Mouse (Mus musculus): Measurements from ENCODE around the gene Csrnp3. TPM values are rescaled to one million over a fixed set of nuclear protein-coding genes. Genes with fewer than 3 reads are reported as not detected.
"Not testable (repeated sequence)": the region's sequence is repeated elsewhere in the genome, so short reads cannot be mapped to it uniquely, and the experiment has no call there.

Gene Csrnp3
- total RNA-seq, 2 experiments from 2014 or later = 87.5 to 89.2 TPM

DNA sequence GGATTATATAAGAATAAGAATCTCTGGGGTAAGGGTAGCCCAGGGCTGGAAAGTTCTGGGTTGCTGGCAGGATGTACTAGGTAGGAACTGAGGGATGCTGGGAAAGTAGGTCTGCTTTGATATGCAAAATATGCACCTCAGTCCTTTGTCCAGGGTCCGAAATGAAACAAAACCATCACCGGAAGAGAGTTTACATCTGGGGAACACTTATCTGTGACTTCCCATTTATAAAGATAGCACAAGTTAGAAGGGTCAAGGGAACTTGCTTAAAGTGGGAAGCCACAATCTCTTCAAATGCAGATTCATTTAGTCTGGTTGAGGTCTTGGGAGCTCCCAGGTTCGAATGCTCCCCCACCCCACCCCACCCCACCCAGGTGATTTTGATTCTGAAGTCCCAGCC lies 4.0 kb upstream of the Csrnp3 start:
- intact Hi-C loops (cut with DNase I) = no loop called here
- Histone ChIP-seq H3K4me3 (no peak overlapping the region), H3K27ac (no peak overlapping the region)
- DNase-seq (ENCODE audit: extremely low spot score in 1 of 2, low spot score in 2 of 2) = no peak
- TF ChIP-seq CTCF (IDR thresholded peaks at IDR 0.05) = no peak

DNA sequence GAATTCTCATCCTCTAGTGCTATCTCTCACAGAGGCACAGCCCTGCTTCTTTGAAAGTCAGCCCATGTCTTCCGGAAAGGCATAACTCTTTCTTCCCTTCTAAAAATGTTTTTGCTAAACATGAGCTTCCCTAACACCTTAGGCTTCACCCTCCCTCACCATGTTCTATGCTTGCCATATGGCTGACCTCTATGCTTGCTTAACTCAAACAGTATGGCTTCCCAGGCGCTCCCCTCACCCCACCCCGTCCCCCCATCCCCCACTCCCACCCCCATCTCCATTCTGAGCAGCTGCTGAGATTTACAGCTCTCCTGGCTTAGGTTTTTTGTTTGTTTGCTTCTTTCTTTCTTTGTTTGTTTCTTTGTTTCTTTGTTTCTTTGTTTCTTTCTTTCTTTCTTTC lies 3.2 kb upstream of the Csrnp3 start:
- intact Hi-C loops (cut with DNase I) = no loop called here
- no peak for DNase-seq (ENCODE audit: extremely low spot score in 1 of 2, low spot score in 2 of 2)
- no peak overlapping the region for H3K27ac ChIP-seq
- no peak for TF ChIP-seq CTCF (IDR thresholded peaks at IDR 0.05)
- H3K4me3 ChIP-seq = no peak overlapping the region

DNA sequence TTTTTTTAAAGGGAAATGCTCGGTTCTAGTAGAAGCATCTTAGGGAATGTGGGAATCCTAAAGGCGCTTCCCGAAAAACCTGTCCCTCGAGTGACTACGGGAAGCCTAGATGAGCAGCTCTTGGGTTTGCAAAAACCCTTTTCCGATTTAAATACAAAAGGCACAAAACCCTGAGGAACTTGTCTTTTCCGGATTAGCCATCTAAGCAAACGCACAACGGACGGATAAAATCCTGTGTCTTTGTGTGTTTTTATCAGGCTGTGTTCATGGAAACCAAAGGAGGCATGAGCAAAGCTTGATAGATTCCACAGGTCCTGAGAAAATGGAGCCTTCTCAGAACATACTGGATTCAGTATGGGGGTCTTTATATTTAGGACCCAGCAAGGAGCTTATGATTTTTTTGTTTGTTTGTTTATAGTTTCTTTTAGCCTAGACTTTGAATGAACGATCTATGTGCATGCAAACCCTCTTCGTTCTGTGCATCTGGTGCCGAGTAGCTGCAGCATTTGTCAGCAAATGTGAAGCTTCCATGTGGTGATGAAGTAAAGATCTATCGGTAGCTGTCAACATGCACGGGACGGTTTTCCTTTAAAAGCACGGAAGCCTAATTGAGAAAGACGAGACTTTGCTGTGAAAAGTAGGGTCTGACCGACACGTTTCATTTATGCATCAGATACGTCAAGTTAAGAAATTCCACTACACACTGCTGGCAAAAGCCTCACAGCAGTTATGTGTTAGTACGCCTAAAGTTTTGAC lies 611 bp downstream of the Csrnp3 start:
- H3K4me3 ChIP-seq = peak overlapping the region; percentile 57
- DNase-seq (ENCODE audit: extremely low spot score in 1 of 2, low spot score in 2 of 2) = no peak
- no peak for TF ChIP-seq CTCF (IDR thresholded peaks at IDR 0.05)
- intact Hi-C loops (cut with DNase I) = loop anchor here (1.0 to 5.0 kb wide), 3 partner anchors 54 to 106 kb away; no protein-coding TSS in a partner anchor
- peak overlapping the region; percentile 83 for H3K27ac ChIP-seq

DNA sequence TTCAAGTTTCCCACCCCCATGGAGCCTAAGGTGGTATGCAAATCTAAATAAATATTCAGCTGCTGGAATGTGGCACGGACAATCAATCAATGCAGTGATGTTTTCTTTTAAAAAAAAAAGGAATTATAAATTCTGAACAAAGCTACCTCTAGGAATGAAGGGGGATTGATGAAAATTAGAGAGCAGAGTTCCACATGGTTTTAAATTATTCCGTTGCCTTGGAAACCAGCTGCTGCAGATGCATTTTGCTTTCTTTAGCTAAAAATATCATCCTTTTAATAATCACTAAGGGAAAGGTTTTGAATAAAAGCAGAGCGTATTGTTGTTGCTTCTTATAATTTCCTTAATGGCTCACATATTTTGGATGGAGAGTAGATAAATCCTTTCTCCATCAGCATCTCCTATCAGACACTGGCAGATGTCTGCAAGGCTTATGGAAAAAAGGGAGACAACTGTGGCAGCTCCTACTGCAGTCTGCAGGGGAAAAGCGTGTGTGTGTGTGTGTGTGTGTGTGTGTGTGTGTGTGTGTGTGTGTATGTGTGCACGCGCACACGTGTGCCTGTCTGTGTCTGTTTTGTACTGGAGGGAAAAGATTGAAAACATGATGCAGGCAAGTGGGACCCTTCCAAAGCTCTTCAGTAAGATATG lies 2.0 kb downstream of the Csrnp3 start:
- no peak for DNase-seq (ENCODE audit: extremely low spot score in 1 of 2, low spot score in 2 of 2)
- intact Hi-C loops (cut with DNase I) = loop anchor here (5.0 kb wide), 1 partner anchor 105 kb away; no protein-coding TSS in a partner anchor
- no peak for TF ChIP-seq CTCF (IDR thresholded peaks at IDR 0.05)
- Histone ChIP-seq H3K4me3 (peak overlapping the region; percentile 57), H3K27ac (peak overlapping the region; percentile 69)

DNA sequence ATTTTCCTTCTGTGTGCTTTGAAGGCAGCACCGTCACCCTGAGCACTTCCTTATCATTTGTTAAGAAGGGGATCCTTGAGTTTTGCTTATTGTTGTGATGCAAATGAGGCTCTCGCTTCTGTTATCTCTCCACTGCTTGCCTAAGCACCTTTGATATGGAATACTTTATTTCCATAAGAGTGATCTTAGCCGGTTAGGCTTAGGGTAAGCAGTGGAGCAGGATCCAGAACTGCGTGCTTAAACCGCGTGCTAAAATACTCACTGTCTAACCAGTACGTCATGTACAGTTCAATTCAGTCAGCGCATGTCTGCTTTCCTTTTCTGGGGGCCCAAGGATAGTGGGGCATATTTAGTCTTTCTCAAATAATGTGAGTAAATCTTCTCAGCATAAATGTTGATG lies 3.1 kb downstream of the Csrnp3 start:
- intact Hi-C loops (cut with DNase I) = loop anchor here (5.0 kb wide), 1 partner anchor 104 kb away; no protein-coding TSS in a partner anchor
- no peak for TF ChIP-seq CTCF (IDR thresholded peaks at IDR 0.05)
- DNase-seq (ENCODE audit: extremely low spot score in 1 of 2, low spot score in 2 of 2) = no peak
- H3K27ac ChIP-seq = peak overlapping the region; percentile 37; the same call in 1 of the 2 replicates
- H3K4me3 ChIP-seq = peak overlapping the region; percentile 57

- intact Hi-C loops (cut with DNase I); DNase-seq (ENCODE audit: extremely low spot score in 1 of 2, low spot score in 2 of 2); H3K4me3 ChIP-seq; H3K27ac ChIP-seq: not testable (repeated sequence)
These were observed 4.7 kb downstream of the Csrnp3 start for GRCm38 (mm10) chr2:65850282-65850681.

DNA sequence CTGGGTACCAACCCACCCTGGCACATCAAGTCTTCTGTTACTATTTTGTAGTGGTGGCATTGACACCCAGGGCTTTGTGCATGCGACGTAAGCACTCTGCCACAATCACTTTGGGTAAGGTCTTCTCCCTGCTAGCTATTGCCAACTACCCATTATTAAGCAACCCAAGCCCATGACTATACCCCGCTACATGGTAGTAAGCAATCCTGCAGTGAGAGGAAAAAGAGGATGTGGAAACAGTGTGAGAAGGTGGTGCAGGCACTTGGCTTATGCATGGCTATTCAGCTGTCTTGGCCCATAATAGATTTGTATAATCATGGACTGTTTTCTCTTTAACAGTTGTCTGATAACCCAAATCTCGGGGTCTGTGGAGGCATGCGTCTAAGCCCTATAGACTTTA lies 11.2 kb downstream of the Csrnp3 start:
- intact Hi-C loops (cut with DNase I) = no loop called here
- no peak for TF ChIP-seq CTCF (IDR thresholded peaks at IDR 0.05)
- DNase-seq (ENCODE audit: extremely low spot score in 1 of 2, low spot score in 2 of 2) = no peak
- Histone ChIP-seq H3K27ac (no peak overlapping the region), H3K4me3 (no peak overlapping the region)

DNA sequence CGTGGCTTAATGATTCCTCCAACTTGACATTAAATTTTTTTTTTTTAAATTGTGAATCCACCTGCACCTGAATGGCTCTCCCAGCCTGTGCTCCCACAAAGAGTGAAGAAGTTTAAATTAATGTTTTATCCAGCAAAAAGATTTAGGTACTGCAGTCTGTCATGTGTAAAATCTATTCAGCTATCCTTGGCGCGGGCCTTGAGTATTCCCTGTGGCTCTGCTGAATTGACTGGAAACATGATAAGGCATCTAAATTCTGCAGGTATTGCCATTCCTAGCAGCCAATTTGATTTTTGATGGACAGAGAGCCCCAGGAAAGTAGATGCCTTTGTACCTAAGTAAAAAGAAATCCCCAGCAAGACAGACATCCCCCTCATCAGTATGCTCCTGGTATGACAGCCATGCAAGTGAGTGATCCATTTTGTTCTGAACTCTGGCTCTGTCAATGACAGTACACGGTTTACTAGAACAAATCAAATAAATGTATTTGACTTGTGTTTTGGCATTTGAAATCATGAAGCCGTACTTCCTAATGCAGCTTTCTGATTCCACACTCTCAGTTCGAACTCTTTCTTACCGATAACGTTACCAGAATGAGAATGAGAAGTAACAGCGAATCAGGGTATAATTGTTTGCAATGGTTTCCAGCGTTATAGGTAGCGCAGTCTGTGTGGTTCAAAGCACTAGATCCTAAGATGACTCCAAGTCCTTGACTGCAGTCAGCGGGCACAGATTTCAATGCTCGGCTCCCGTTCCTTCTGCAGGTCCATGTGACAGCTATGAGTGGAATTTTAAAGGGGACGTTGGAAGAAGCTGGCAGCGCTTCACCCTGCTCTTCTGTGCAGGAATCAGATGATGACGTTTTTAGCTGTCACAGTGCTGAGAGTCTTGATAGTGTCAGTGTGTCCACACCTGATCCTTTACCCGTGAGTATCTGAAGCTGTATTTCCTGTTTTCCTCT lies 14.5 kb downstream of the Csrnp3 start:
- intact Hi-C loops (cut with DNase I) = no loop called here

DNA sequence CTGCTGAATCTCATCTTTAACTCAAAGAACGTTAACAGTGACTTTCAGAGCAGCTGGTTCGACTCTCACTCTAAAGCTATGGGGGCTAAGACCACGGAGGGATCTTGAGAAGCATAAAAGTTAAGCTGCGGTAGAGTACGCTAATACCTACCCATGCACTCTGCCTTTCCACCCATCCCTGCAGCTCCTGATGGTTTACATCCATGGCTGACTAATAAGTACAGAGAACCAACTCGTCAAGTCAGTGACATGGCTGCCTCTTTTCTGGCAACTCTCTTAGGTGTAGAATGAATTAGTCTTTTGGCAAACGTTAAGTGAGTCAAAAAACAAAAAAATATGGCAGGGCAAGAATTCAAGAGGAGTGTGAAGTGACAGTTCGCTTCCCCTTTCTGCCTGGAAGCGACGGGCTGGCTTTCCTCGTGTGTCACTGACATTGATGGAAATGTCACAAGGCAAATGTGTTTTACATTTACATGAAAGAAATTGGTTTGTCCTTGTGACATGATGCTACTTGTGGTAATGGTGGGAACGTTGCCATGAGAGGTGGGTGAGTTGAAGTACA lies 19.3 kb downstream of the Csrnp3 start:
- no peak overlapping the region for H3K27ac ChIP-seq
- intact Hi-C loops (cut with DNase I) = no loop called here
- no peak for DNase-seq (ENCODE audit: extremely low spot score in 1 of 2, low spot score in 2 of 2)
- no peak overlapping the region for H3K4me3 ChIP-seq
- TF ChIP-seq CTCF (IDR thresholded peaks at IDR 0.05) = no peak

More for the DNA sequence above, 14.5 kb downstream of the Csrnp3 start:
- H3K4me3 ChIP-seq = peak overlapping the region; percentile 41
- no peak for DNase-seq (ENCODE audit: extremely low spot score in 1 of 2, low spot score in 2 of 2)
- TF ChIP-seq CTCF (IDR thresholded peaks at IDR 0.05) = peak; percentile 30
- peak overlapping the region; percentile 60 for H3K27ac ChIP-seq

- no peak for DNase-seq (ENCODE audit: extremely low spot score in 1 of 2, low spot score in 2 of 2)
- Histone ChIP-seq H3K4me3 (no peak overlapping the region), H3K27ac (no peak overlapping the region)
- TF ChIP-seq CTCF (IDR thresholded peaks at IDR 0.05) = no peak
- intact Hi-C loops (cut with DNase I) = no loop called here
These were observed 25.5 kb downstream of the Csrnp3 start for GRCm38 (mm10) chr2:65870919-65871582.

DNA sequence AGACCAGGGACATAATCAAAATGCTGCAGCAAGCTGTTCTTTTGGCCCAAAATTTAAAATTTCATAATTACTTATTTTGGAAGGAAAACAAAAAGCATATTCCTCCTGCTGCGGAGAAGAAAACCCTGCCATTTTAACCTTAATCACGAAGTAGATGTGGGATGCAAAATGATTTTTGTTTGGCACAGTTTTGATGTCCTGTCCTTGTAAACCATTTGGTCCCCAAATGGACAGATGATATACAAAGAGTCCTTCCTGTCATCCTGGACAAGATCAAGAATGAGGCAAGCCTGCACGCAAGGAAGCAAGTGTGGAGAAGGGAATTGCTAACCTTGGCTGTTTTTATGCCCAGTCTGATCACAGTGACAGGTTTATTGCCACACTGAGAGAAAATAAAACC lies 46.0 kb downstream of the Csrnp3 start:
- intact Hi-C loops (cut with DNase I) = no loop called here
- Histone ChIP-seq H3K4me3 (no peak overlapping the region), H3K27ac (no peak overlapping the region)
- no peak for TF ChIP-seq CTCF (IDR thresholded peaks at IDR 0.05)
- DNase-seq (ENCODE audit: extremely low spot score in 1 of 2, low spot score in 2 of 2) = no peak

All from left cerebral cortex, adult 2 months (tissue).